Mouse (Mus musculus) sigmoid colon, adult 10 weeks (tissue): ENCODE results near the gene Ifi202b. TPM values are rescaled to one million over a fixed set of nuclear protein-coding genes. Genes with fewer than 3 reads are reported as not detected.

Experiments used
- polyA plus RNA-seq: library from polyadenylated mRNA; stranded (reverse); fragments of 350-450 nt; fragmentation: Illumina TruSeq; extraction: RNeasy Lipid Tissue Mini Kit (QIAGEN cat#74804); gene quantifications from one replicate; pipeline ENCODE4 v1.2.3, GENCODE M21; 2014; ENCODE audit warnings: low read depth, low replicate concordance

The Ifi202b gene
- polyA plus RNA-seq = not detected

GRCm38 (mm10) chr1:173982694-173983305 lies at the start of gene Ifi202b:
Gene Ifi202b (minus strand): TSS chr1:173982744.

DNA sequence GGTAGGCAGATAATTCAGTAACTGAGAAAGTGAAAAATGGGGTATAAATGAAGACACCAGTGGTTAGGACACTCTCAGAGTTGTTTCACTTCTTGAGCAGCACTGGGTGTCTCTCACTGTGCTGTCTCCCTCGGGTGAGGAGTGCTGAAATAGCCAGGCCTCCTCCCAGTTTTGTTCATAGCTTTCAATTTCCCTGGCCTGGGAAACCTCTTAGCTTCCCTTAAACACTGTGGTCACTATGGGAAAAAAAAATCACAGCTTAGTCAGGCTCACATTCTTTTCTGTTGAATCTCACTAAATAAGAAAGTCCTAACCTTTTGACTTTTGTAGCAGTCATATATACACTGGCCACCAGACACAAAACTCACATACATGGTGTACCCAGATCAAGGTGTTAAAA lies 49.2 kb upstream of the Ifi202b start, which contains the start of gene Ifi205:
Gene Ifi205, minus strand, starts transcription at position 113 of the 400 bp plus-strand sequence.

GRCm38 (mm10) chr1:173941924-173942779 lies 40.4 kb downstream of the Ifi202b start, which contains the start of the genes Mndal and Ifi203:
Gene Mndal (minus strand): TSS chr1:173942491.
Gene Ifi203 (minus strand): TSS chr1:173942672.

Other genes with a start within 250 kb of the Ifi202b start
- 7.8 TPM for gene Ifi207, start 241.0 kb downstream of the Ifi202b start, polyA plus RNA-seq
- 17.2 TPM for gene Ifi204, start 215.8 kb downstream of the Ifi202b start, polyA plus RNA-seq
- gene Ifi211, start 69.7 kb downstream of the Ifi202b start, polyA plus RNA-seq = 13.5 TPM
- 85.2 TPM for gene Mndal, start 40.3 kb downstream of the Ifi202b start, polyA plus RNA-seq
- gene Ifi203, start 40.1 kb downstream of the Ifi202b start, polyA plus RNA-seq = 55.6 TPM
- 14.8 TPM for gene Ifi205, start 49.1 kb upstream of the Ifi202b start, polyA plus RNA-seq
- not detected for gene Olfr433, start 58.0 kb upstream of the Ifi202b start, polyA plus RNA-seq
- not detected for gene Olfr432, start 66.5 kb upstream of the Ifi202b start, polyA plus RNA-seq
- gene Olfr430, start 83.9 kb upstream of the Ifi202b start, polyA plus RNA-seq = not detected
- gene Olfr429, start 101.6 kb upstream of the Ifi202b start, polyA plus RNA-seq = not detected
- not detected for gene Olfr427, start 114.1 kb upstream of the Ifi202b start, polyA plus RNA-seq
- gene Olfr231, start 138.4 kb upstream of the Ifi202b start, polyA plus RNA-seq = not detected
- not detected for gene Olfr424, start 148.8 kb upstream of the Ifi202b start, polyA plus RNA-seq
- gene Olfr420, start 172.9 kb upstream of the Ifi202b start, polyA plus RNA-seq = not detected
- 0.35 TPM for gene Spta1, start 190.0 kb upstream of the Ifi202b start, polyA plus RNA-seq